Comparison of ENCODE assay signal across 8 mouse cellular contexts in the genomic region with DNA sequence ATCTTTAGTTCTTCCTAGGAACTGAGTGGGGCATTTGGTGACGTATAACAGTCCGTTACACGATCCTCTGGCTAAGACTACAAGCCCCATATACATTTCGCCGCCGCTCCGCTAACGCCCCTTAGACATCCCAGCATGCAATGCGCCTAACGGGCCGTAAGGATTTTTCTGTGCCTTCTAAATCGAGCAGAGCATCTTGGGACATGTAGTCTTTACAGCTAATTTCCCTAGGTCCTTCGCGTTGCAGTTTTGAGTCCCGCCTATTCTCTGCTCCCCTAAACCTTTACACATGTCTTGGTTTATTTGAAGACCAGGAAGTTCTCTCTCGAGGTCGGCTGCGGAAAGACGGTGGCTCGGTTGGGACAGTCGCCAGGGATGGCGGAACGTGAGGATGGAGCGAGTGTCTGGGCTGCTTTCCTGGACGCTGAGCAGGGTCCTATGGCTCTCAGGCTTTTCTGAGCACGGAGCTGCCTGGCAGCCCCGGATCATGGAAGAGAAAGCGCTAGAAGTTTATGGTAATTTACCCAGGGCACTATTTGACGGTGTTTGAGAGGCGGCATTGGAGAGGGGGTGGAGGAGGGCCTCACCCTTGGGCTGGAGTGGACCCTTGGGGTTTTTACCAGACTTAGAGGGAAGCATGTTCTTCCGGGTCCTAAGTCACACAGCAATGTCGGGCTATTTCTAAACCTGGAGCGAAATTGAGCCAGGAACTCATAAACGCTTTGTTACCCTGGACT. TPM values are rescaled to one million over a fixed set of nuclear protein-coding genes. Genes with fewer than 3 reads are reported as not detected.
A peak's percentile ranks its signal among the peaks of the same experiment; 100 is the strongest.
DNase-seq lines count a peak whose midpoint lies in the region; ATAC-seq lines count a peak whose summit lies in the region.

Snx1 (minus strand) TSS at position 132 of the 737 bp plus-strand sequence.
Ciao2a (plus strand) TSS at position 156 of the 737 bp plus-strand sequence.

- DNase-seq in c-Kit-negative CD71-positive TER-119-positive erythroid progenitor cells, embryonic 14.5 days (ENCODE audit: low read depth, low spot score): peak; percentile 94
- DNase-seq in fibroblast of lung, adult 2 months (ENCODE audit: low read depth): peak; percentile 95
- DNase-seq in kidney, postnatal 14 days: peak; percentile 97
- DNase-seq in liver, embryonic 13.5 days: peak; percentile 95
- peak; percentile 87 for DNase-seq in neural tube, embryonic 10.5 days (ENCODE audit: extremely low spot score, low spot score)

- H3K4me2 ChIP-seq in heart, embryonic 14.5 days (ENCODE audit: low read length): peak within 1 kb of the TSS; percentile 75
- peak within 1 kb of the TSS; percentile 83 for H3K4me2 ChIP-seq in liver, embryonic 13.5 days
- H3K4me2 ChIP-seq in stomach, embryonic 16.5 days (ENCODE audit: low read depth, low read length): peak within 1 kb of the TSS; percentile 76

- H3K36me3 ChIP-seq in heart, embryonic 14.5 days (ENCODE audit: control insufficient read depth, insufficient read depth, low read length): peaks cover 11% of the 10 kb centered on the region; the same call in 1 of the 2 replicates
- H3K36me3 ChIP-seq in liver, embryonic 13.5 days: peaks cover 22% of the 10 kb centered on the region
- peaks cover 2% of the 10 kb centered on the region for H3K36me3 ChIP-seq in stomach, embryonic 16.5 days (ENCODE audit: control insufficient read depth, insufficient read depth, low read length)

- no peaks in the 10 kb centered on the region for H3K9me3 ChIP-seq in heart, embryonic 14.5 days (ENCODE audit: control insufficient read depth, low read length)
- no peaks in the 10 kb centered on the region for H3K9me3 ChIP-seq in liver, embryonic 13.5 days (replicated peaks)
- H3K9me3 ChIP-seq in stomach, embryonic 16.5 days (replicated peaks; ENCODE audit: control insufficient read depth, low read length): no peaks in the 10 kb centered on the region

- no peaks in the 10 kb centered on the region for H3K27me3 ChIP-seq in heart, embryonic 14.5 days (ENCODE audit: control insufficient read depth, insufficient read depth, low read length)
- no peaks in the 10 kb centered on the region for H3K27me3 ChIP-seq in liver, embryonic 13.5 days
- H3K27me3 ChIP-seq in stomach, embryonic 16.5 days (ENCODE audit: control insufficient read depth, insufficient read depth, low read length): no peaks in the 10 kb centered on the region

- H3K9ac ChIP-seq in heart, embryonic 14.5 days (ENCODE audit: low read length): peak within 1 kb of the TSS; percentile 78
- peak within 1 kb of the TSS; percentile 85 for H3K9ac ChIP-seq in liver, embryonic 13.5 days
- peak within 1 kb of the TSS; percentile 77 for H3K9ac ChIP-seq in stomach, embryonic 16.5 days (ENCODE audit: low read length)

- WGBS in heart, embryonic 14.5 days: 1% methylated on average over 34 of the region's 34 CpGs
- WGBS in liver, embryonic 13.5 days (ENCODE audit: insufficient replicate concordance): under 1% methylated on average over 34 of the region's 34 CpGs
- WGBS in stomach, embryonic 16.5 days: under 1% methylated on average over 34 of the region's 34 CpGs

- peak; percentile 85 for ATAC-seq in CD4-positive, CD25-positive, alpha-beta regulatory T cell, adult 4 months
- ATAC-seq in heart, embryonic 14.5 days (ENCODE audit: insufficient number of reproducible peaks, insufficient read depth, low FRiP score, low read depth): peak; percentile 67
- peak; percentile 70 for ATAC-seq in liver, embryonic 13.5 days (ENCODE audit: low read depth)
- ATAC-seq in stomach, embryonic 16.5 days (ENCODE audit: insufficient read depth, low FRiP score): peak; percentile 85

- peaks cover 4 to 22% of the 10 kb centered on the region in 2 experiments; a peak in 3 of 4 replicates for H3K4me1 ChIP-seq in heart, embryonic 14.5 days (ENCODE audit: control insufficient read depth in 2 of 2, insufficient read depth in 2 of 2, low read length in 2 of 2)
- peaks cover 69% of the 10 kb centered on the region for H3K4me1 ChIP-seq in liver, embryonic 13.5 days (replicated peaks)
- peaks cover 21% of the 10 kb centered on the region for H3K4me1 ChIP-seq in stomach, embryonic 16.5 days (ENCODE audit: control insufficient read depth, insufficient read depth, low read length)

- peak within 1 kb of the TSS; percentile 87 for H3K27ac ChIP-seq in heart, embryonic 14.5 days (replicated peaks in 1 of 2; ENCODE audit: control insufficient read depth in 1 of 2, insufficient read depth in 1 of 2, low read depth in 2 of 2, low read length in 2 of 2)
- H3K27ac ChIP-seq in liver, embryonic 13.5 days: peak within 1 kb of the TSS; percentile 93
- peak within 1 kb of the TSS; percentile 83 for H3K27ac ChIP-seq in stomach, embryonic 16.5 days (ENCODE audit: low read length)

- peak within 1 kb of the TSS; percentile 69 to 93 for H3K4me3 ChIP-seq in heart, embryonic 14.5 days (ENCODE audit: control insufficient read depth in 1 of 2, insufficient read depth in 1 of 2, low read depth in 1 of 2, low read length in 2 of 2)
- H3K4me3 ChIP-seq in liver, embryonic 13.5 days (replicated peaks): peak within 1 kb of the TSS; percentile 91
- H3K4me3 ChIP-seq in stomach, embryonic 16.5 days (replicated peaks; ENCODE audit: low read length): peak within 1 kb of the TSS; percentile 67

RNA-seq across cellular contexts. Expression of gene Snx1, which starts in this region (rescaled TPM):
- 10 to 100 TPM; 94.0 to 96.9 TPM for polyA plus RNA-seq in CD4-positive, CD25-positive, alpha-beta regulatory T cell, adult 4 months (2017; shearing (Covaris generic))
- 63.8 and 65.1 TPM in 2 replicates for polyA plus RNA-seq in heart, embryonic 14.5 days (2014; fragmentation: Nextera tagmentation; extraction: Ambion mirVana)
- polyA plus RNA-seq in liver, embryonic 13.5 days (2015; fragmentation: Nextera tagmentation; extraction: Ambion mirVana): 79.7 and 94.6 TPM in 2 replicates
- 121 and 122 TPM in 2 replicates for polyA plus RNA-seq in stomach, embryonic 16.5 days (2015; fragmentation: Nextera tagmentation; extraction: Ambion mirVana)

RNA-seq across cellular contexts. Expression of gene Ciao2a, which starts in this region (rescaled TPM):
- polyA plus RNA-seq in CD4-positive, CD25-positive, alpha-beta regulatory T cell, adult 4 months (2017; shearing (Covaris generic)): 100 to 1,000 TPM; 142 to 150 TPM
- 163 and 172 TPM in 2 replicates for polyA plus RNA-seq in heart, embryonic 14.5 days (2014; fragmentation: Nextera tagmentation; extraction: Ambion mirVana)
- 196 and 222 TPM in 2 replicates for polyA plus RNA-seq in liver, embryonic 13.5 days (2015; fragmentation: Nextera tagmentation; extraction: Ambion mirVana)
- 144 and 158 TPM in 2 replicates for polyA plus RNA-seq in stomach, embryonic 16.5 days (2015; fragmentation: Nextera tagmentation; extraction: Ambion mirVana)

Comparison
In these comparisons a context has a peak if more than half of its experiments do, and no peak if none do; other contexts are left out.
1. Peak in every context shown above with its lines: DNase-seq, ATAC-seq, H3K4me3 ChIP-seq and H3K27ac ChIP-seq.